Mouse (Mus musculus) forebrain, embryonic 10.5 days (tissue): ENCODE measurements around the gene Hes7. TPM values are rescaled to one million over a fixed set of nuclear protein-coding genes. Genes with fewer than 3 reads are reported as not detected.
A peak's percentile ranks its signal among the peaks of the same experiment; 100 is the strongest.

ENCODE experiments used
- DNase-seq: peaks from one replicate; pipeline ENCODE4 v3.0.0-alpha.2; 2017; ENCODE audit warnings: low spot score; ENCODE audit errors: extremely low spot score
- H3K27ac ChIP-seq: fragments of 300-500 bp; sonication (generic); 2 replicates; pipeline ENCODE4 v1.5.1; 2016; ENCODE audit warnings: mild to moderate bottlenecking
- H3K27me3 ChIP-seq: fragments of 300-500 bp; sonication (generic); 2 replicates; pipeline ENCODE4 v1.6.1; 2016; ENCODE audit warnings: mild to moderate bottlenecking; ENCODE audit not compliant: poor library complexity, severe bottlenecking
- H3K36me3 ChIP-seq: fragments of 300-500 bp; sonication (generic); replicated peaks from 2 replicates; pipeline ENCODE4 v1.6.1; 2016; ENCODE audit warnings: mild to moderate bottlenecking, moderate library complexity
- H3K4me1 ChIP-seq: fragments of 300-500 bp; sonication (generic); 2 replicates; pipeline ENCODE4 v1.6.1; 2016
- H3K4me3 ChIP-seq: fragments of 300-500 bp; sonication (generic); 2 replicates; pipeline ENCODE4 v1.5.1; 2016; ENCODE audit warnings: mild to moderate bottlenecking, moderate library complexity
- H3K9me3 ChIP-seq: fragments of 300-500 bp; sonication (generic); 2 replicates; pipeline ENCODE4 v1.6.1; 2016; ENCODE audit warnings: mild to moderate bottlenecking, moderate library complexity
- WGBS: fragments of 180-500 bp; shearing (Covaris S2); methylation state at CpG from one replicate; pipeline ENCODE4 v1.1.7; 2016; 5-methylcytosine and 5-hydroxymethylcytosine counted together
- polyA plus RNA-seq: library from polyadenylated mRNA; unstranded; fragments of >200 nt; fragmentation: Nextera tagmentation; extraction: Ambion mirVana; gene quantifications from 2 replicates; pipeline ENCODE4 v1.2.1, GENCODE M21; 2016

Gene Hes7
- polyA plus RNA-seq, 1 experiment from 2014 or later: 0.17 TPM

DNA sequence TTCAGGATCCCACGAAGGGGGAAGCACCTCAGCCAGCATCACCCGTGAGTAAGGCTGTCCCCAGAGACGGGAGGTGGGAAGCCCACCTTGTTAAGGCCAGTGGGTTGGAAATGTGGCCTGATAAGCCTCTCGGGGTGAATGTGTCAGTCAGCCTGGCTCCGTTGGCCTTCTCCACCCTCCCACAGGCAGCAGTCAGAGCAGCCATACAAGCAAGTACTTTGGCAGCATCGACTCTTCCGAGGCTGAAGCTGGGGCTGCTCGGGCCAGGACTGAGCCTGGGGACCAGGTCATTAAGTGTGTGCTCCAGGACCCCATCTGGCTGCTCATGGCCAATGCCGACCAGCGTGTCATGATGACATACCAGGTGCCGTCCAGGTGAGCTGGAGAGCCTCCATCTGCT lies 12.5 kb upstream of the Hes7 start:
- DNase-seq: no peak
- peaks cover 13% of the 10 kb centered on the region for H3K27me3 ChIP-seq
- H3K4me1 ChIP-seq: peaks cover 28% of the 10 kb centered on the region
- peaks cover 70% of the 10 kb centered on the region for H3K36me3 ChIP-seq
- 91% methylated on average over 11 of the region's 11 CpGs for WGBS
- H3K4me3 ChIP-seq: peak overlapping the region; percentile 18; the same call in 1 of the 2 replicates
- no peaks in the 10 kb centered on the region for H3K9me3 ChIP-seq
- H3K27ac ChIP-seq: no peak overlapping the region

- Histone ChIP-seq H3K4me3 (0 out of 2 replicates have a peak overlapping the region, but pooled peaks have one; percentile 10), H3K27me3 (peaks cover 19% of the 10 kb centered on the region), H3K4me1 (peaks cover 28% of the 10 kb centered on the region), H3K9me3 (no peaks in the 10 kb centered on the region), H3K36me3 (peaks cover 64% of the 10 kb centered on the region), H3K27ac (no peak overlapping the region)
- DNase-seq: no peak
- WGBS: 94% methylated on average over 9 of the region's 9 CpGs
Observed at GRCm38 (mm10) chr11:69108223-69108622, 12.0 kb upstream of the Hes7 start.

DNA sequence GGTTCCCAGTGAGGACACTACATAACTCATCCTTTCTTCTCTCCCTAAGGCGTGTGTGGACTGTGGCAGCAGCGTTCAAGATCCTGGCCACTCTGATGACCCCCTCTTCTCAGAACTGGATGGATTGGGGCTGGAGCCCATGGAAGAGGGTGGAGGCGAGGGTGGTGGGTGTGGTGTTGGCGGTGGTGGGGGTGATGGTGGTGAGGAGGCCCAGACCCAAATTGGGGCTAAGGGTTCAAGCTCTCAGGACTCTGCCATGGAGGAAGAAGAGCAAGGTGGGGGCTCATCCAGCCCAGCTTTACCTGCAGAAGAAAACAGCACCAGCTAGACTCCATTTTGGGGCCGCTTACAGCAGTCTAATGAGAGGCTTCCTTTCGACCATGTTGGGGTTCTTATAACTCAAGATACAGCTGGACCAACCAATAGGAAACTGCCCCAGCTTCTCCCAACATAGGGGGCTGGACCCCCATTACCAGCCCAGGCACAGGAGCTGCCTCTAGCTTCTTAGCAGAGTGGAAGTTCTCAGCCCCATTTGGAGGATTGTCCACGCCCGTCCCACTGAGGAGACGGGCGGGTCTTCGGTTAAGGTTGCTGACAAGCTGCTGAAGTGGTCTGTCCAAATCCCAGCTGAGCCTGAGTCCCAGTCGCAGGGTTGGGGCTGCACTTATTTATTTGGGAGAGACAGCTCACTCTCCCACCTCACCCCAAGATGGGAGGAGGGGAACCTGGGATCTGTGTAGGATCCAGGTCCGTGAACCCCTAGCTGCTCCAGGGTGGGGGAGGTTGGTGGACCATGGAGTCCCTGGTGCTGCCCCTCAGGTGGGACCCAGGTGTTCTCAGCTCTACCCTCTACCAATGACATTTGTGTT lies 10.9 kb upstream of the Hes7 start:
- H3K4me3 ChIP-seq: peak overlapping the region; percentile 62
- peaks cover 28% of the 10 kb centered on the region for H3K4me1 ChIP-seq
- WGBS: 81% methylated on average over 13 of the region's 13 CpGs
- H3K27me3 ChIP-seq: peaks cover 29% of the 10 kb centered on the region
- H3K27ac ChIP-seq: no peak overlapping the region
- no peak for DNase-seq
- peaks cover 54% of the 10 kb centered on the region for H3K36me3 ChIP-seq
- H3K9me3 ChIP-seq: no peaks in the 10 kb centered on the region

DNA sequence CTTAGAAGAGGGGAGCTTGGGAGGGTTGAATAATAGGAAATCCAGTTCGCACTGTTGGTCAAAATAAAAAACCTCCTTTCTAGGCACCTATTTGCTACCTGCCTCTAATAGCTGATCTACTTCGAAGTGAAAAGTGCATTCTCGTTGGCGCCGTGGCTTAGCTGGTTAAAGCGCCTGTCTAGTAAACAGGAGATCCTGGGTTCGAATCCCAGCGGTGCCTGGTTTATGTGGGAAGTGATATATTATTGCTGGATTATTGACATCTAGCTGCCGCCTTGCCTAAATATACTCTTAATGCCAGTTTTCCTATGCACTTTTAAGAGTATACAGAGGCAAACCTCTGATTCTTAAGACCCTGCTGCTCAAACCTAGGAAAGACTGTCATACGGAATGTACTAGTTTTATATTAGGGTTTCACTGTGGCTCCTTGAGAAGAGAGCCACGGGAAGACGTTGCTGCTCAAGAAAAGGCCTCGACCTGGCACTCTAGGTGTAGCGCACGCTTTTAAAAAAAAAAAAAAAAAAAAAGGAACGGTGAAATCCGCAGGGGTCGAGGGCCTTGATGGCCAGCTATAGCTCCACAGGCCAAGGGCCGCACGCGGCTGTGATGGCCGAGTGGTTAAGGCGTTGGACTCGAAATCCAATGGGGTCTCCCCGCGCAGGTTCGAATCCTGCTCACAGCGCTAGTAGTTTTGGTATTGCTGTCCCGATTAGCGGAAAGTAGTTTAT lies 9.7 kb upstream of the Hes7 start:
- Histone ChIP-seq H3K27ac (peak overlapping the region; percentile 72), H3K4me3 (peak overlapping the region; percentile 62), H3K4me1 (peaks cover 28% of the 10 kb centered on the region), H3K9me3 (no peaks in the 10 kb centered on the region), H3K36me3 (peaks cover 42% of the 10 kb centered on the region), H3K27me3 (peaks cover 41% of the 10 kb centered on the region)
- under 1% methylated on average over 30 of the region's 30 CpGs for WGBS
- peak; percentile 95 for DNase-seq

DNA sequence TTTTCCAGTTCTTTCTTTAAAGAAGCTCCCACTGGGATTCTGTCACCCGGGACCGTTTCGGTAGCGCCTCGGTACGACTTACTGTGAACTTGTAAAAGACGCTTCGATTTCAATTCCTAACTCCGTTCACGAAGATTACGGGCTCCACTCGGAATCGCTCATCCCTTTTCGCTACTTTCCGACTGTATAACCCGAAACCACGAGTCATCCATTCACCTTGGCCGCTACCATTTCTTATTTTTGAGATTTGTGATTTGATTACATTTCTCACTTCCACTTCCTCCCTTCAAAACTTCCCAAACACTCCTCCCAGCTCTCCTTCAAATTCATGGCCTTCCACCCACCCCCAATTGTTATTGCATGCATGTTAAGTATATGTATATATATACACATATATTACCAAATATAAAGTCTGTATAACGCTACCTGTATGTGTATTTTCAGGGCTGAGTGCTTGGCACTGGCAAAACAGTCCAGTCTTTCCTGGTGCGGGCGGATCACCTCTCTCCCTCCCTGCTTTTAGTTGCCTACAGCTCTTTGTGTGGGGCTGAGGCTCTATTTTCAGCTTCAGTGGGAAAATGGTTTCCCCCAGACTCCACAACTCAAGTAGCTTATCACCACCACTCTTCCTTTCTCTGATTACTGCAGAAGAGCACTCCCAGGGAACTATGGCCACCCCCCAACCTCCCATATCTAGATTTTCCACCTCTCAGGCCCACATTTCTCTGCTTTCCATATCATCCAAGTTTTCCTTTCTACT lies 9.0 kb upstream of the Hes7 start:
- DNase-seq: no peak
- Histone ChIP-seq H3K27me3 (peaks cover 49% of the 10 kb centered on the region), H3K36me3 (peaks cover 34% of the 10 kb centered on the region), H3K27ac (peak overlapping the region; percentile 72), H3K9me3 (no peaks in the 10 kb centered on the region), H3K4me1 (peaks cover 28% of the 10 kb centered on the region), H3K4me3 (peak overlapping the region; percentile 62)
- WGBS: 5% methylated on average over 21 of the region's 21 CpGs

- peak overlapping the region; percentile 72; the same call in 1 of the 2 replicates for H3K27ac ChIP-seq
- H3K27me3 ChIP-seq: peaks cover 55% of the 10 kb centered on the region
- DNase-seq: no peak
- 62% methylated on average over 4 of the region's 4 CpGs for WGBS
- peaks cover 31% of the 10 kb centered on the region for H3K4me1 ChIP-seq
- no peaks in the 10 kb centered on the region for H3K9me3 ChIP-seq
- peak overlapping the region; percentile 62 for H3K4me3 ChIP-seq
- H3K36me3 ChIP-seq: peaks cover 28% of the 10 kb centered on the region
Observed at GRCm38 (mm10) chr11:69111865-69112264, 8.3 kb upstream of the Hes7 start.

GRCm38 (mm10) chr11:69114018-69114417 lies 6.2 kb upstream of the Hes7 start:
- 86% methylated on average over 3 of the region's 3 CpGs for WGBS
- H3K27me3 ChIP-seq: peaks cover 62% of the 10 kb centered on the region
- H3K9me3 ChIP-seq: no peaks in the 10 kb centered on the region
- DNase-seq: no peak
- peaks cover 6% of the 10 kb centered on the region for H3K36me3 ChIP-seq
- H3K27ac ChIP-seq: no peak overlapping the region
- H3K4me3 ChIP-seq: no peak overlapping the region
- peaks cover 49% of the 10 kb centered on the region for H3K4me1 ChIP-seq

DNA sequence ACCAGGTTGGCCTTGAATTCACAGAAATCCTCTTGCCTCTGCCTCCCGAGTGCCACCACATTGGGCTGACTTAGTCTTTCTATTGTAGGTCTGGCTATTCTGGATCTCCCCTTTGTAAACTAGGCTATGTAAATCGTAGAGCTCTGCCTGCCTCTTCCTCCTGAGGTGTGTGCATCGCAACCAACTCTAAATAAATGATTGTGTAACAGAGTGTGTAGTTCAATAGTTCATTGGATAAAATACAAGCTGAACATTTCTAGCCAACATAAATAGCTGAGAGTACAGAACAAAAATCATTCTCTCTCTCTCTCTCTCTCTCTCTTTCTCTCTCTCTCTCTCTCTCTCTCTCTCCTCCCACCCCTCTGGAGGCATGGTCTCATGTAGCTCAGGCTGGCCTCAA lies 5.6 kb upstream of the Hes7 start:
- Histone ChIP-seq H3K4me3 (no peak overlapping the region), H3K4me1 (peaks cover 49% of the 10 kb centered on the region), H3K27me3 (peaks cover 68% of the 10 kb centered on the region), H3K9me3 (no peaks in the 10 kb centered on the region), H3K27ac (no peak overlapping the region), H3K36me3 (peaks cover under 1% of the 10 kb centered on the region; the same call in 1 of the 2 replicates)
- DNase-seq: no peak
- WGBS: 87% methylated on average over 3 of the region's 3 CpGs

DNA sequence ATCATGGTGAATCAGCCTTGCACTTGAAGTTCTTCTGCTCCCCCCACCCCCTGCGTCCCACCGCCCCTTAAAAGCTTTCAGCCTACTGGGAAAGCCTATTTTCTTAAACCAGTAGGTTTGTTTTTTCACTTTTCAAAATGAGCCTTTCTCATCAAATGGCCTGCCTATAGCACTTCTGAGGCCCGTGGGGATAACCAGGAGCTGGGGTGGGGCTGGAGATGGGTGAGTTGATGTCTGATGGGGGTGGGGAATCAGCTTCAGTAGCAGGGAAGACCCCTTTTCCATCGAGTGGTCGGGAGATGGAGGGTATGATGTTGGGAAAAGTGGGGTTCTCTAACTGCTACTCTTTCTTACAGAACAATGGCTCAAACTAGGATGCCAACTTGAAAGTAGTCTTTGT lies 3.4 kb upstream of the Hes7 start:
- peak overlapping the region; percentile 84 for H3K4me3 ChIP-seq
- peaks cover 58% of the 10 kb centered on the region for H3K4me1 ChIP-seq
- no peak overlapping the region for H3K27ac ChIP-seq
- no peak for DNase-seq
- H3K36me3 ChIP-seq: no peaks in the 10 kb centered on the region
- no peaks in the 10 kb centered on the region for H3K9me3 ChIP-seq
- H3K27me3 ChIP-seq: peaks cover 84% of the 10 kb centered on the region
- 72% methylated on average over 5 of the region's 5 CpGs for WGBS

DNA sequence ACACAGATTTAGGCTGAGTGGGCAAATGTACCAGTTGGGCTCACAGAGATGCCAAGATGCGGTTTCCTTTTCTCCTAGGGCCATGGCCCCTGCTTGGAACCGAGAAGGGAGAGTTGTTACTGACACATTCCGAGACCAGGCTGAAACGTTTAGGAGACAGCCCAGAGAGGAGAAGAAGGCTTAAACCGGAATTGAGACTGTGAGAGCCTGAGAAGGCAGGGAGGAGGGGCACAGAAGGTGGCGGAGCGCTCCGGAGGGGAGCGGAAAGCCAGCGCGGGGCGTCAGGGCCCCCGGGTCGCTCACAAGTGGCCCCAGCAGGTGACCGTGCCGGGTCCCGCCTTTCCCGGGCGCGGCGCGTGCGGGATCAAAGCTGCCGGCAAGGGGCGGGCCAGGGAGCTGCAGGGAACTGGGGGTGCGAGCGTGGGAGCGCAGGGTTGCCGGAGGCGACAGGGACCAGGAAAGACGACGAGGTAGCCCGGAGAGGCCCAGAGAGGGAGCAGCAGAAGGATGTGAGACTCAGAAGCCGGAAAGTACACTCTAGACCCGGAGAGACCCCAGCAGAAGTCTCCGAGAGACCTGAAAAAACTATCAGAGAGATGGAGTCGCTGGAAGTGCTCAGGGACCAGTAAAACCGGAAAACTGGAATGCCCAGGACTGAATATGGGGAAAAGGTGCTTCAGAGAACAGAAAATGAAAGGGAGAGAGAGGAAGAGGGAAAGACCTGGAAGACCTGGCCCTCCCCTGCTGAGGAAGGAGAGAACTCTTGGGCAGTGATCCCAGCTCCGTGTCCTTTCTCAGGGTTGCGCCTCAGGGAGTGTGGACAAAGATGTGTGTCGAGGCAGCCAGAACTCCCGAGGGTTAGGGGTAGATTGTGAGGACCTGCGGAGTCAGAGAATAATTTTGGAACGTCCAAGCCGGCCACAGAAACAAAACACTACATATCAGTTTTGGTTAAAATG lies 2.2 kb upstream of the Hes7 start:
- peaks cover 62% of the 10 kb centered on the region for H3K4me1 ChIP-seq
- peaks cover 76% of the 10 kb centered on the region for H3K27me3 ChIP-seq
- H3K27ac ChIP-seq: peak overlapping the region; percentile 85
- no peaks in the 10 kb centered on the region for H3K36me3 ChIP-seq
- under 1% methylated on average over 45 of the region's 45 CpGs for WGBS
- peak overlapping the region; percentile 84 for H3K4me3 ChIP-seq
- H3K9me3 ChIP-seq: no peaks in the 10 kb centered on the region
- peak; percentile 77 for DNase-seq

DNA sequence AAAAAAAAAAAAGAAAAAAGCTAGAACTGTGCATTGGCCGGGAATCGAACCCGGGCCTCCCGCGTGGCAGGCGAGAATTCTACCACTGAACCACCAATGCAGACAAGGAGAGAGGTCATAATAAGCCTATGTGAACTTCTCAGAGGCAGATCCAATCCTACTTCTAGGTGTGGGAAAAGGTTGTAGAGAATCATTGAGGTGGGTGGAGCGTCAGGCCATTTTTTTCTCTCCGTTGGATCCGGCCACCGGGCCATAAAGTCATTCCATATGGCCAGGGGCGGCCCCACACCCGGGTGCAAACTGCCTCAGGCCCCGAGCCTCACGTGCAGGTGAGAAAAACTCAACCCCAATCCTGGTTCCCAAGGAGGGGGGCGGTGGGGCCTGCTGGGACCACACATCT lies 1.4 kb upstream of the Hes7 start:
- peak; percentile 84 for DNase-seq
- Histone ChIP-seq H3K9me3 (no peaks in the 10 kb centered on the region), H3K4me1 (peaks cover 64% of the 10 kb centered on the region), H3K27ac (peak overlapping the region; percentile 58), H3K4me3 (peak overlapping the region; percentile 84), H3K36me3 (no peaks in the 10 kb centered on the region), H3K27me3 (peaks cover 68% of the 10 kb centered on the region)
- WGBS: under 1% methylated on average over 15 of the region's 15 CpGs
